In genomic region chr2:140395744-140396231, GRCm38 (mm10) we compare ENCODE assay signal across 8 mouse cellular contexts. TPM values are rescaled to one million over a fixed set of nuclear protein-coding genes. Genes with fewer than 3 reads are reported as not detected.
DNase-seq lines count a peak whose midpoint lies in the region; ATAC-seq and TF ChIP-seq lines count a peak whose summit lies in the region.

No protein-coding gene starts in this region.

- TF ChIP-seq EP300 in stomach, postnatal 0 days (optimal IDR thresholded peaks at IDR 0.05), result no peak

- H3K4me2 ChIP-seq in limb, embryonic 11.5 days (ENCODE audit: low read depth, severe bottlenecking), result peak overlapping the region; percentile 75
- H3K4me2 ChIP-seq in midbrain, embryonic 13.5 days (replicated peaks), result peak overlapping the region; percentile 93
- peak overlapping the region; percentile 92 for H3K4me2 ChIP-seq in stomach, postnatal 0 days (replicated peaks; ENCODE audit: low read depth)

- 0 out of 2 replicates have a peak, but pooled peaks cover 2% of the 10 kb centered on the region for H3K27me3 ChIP-seq in limb, embryonic 11.5 days (ENCODE audit: control insufficient read depth, insufficient read depth, low read length)
- H3K27me3 ChIP-seq in midbrain, embryonic 13.5 days, result 0 out of 2 replicates have a peak, but pooled peaks cover 3% of the 10 kb centered on the region
- no peaks in the 10 kb centered on the region for H3K27me3 ChIP-seq in stomach, postnatal 0 days (ENCODE audit: control insufficient read depth, insufficient read depth, low read length)

- peak; percentile 9 to 19 for DNase-seq in lung, adult 18-20 months
- DNase-seq in lung, postnatal 25 days (ENCODE audit: low spot score), result no peak
- DNase-seq in embryo, embryonic 10.5 days (ENCODE audit: low spot score), result peak; percentile 58
- DNase-seq in gastrocnemius, postnatal 4 days (ENCODE audit: low spot score in 2 of 2), result peak; percentile 21 to 32
- peak; percentile 54 for DNase-seq in kidney, adult 18-20 months
- DNase-seq in limb, embryonic 11.5 days (ENCODE audit: low spot score), result peak; percentile 70
- DNase-seq in stomach, postnatal 0 days (ENCODE audit: low spot score), result peak; percentile 65

- no peaks in the 10 kb centered on the region for H3K36me3 ChIP-seq in limb, embryonic 11.5 days (ENCODE audit: control insufficient read depth, insufficient read depth, low read length)
- no peaks in the 10 kb centered on the region for H3K36me3 ChIP-seq in midbrain, embryonic 13.5 days
- no peaks in the 10 kb centered on the region for H3K36me3 ChIP-seq in stomach, postnatal 0 days (ENCODE audit: control insufficient read depth, insufficient read depth, low read length)

- no peak overlapping the region for H3K27ac ChIP-seq in limb, embryonic 11.5 days (replicated peaks; ENCODE audit: low read depth, low read length)
- peak overlapping the region; percentile 78 for H3K27ac ChIP-seq in midbrain, embryonic 13.5 days
- H3K27ac ChIP-seq in stomach, postnatal 0 days (replicated peaks), result no peak overlapping the region

- no peak for TF ChIP-seq CTCF in stomach, postnatal 0 days (IDR thresholded peaks at IDR 0.05; ENCODE audit: low read depth)

- peak; percentile 61 for ATAC-seq in limb, embryonic 11.5 days (ENCODE audit: insufficient number of reproducible peaks, low FRiP score, low TSS enrichment, low read depth)
- ATAC-seq in midbrain, embryonic 13.5 days, result peak; percentile 77
- ATAC-seq in stomach, postnatal 0 days (ENCODE audit: low FRiP score, low TSS enrichment), result peak; percentile 76

- H3K9ac ChIP-seq in limb, embryonic 11.5 days (ENCODE audit: low read length), result peak overlapping the region; percentile 51
- H3K9ac ChIP-seq in midbrain, embryonic 13.5 days (replicated peaks), result peak overlapping the region; percentile 79
- H3K9ac ChIP-seq in stomach, postnatal 0 days (ENCODE audit: low read length), result peak overlapping the region; percentile 68

- H3K4me1 ChIP-seq in limb, embryonic 11.5 days (ENCODE audit: control insufficient read depth, insufficient read depth, low read length), result 0 out of 2 replicates have a peak, but pooled peaks cover 3% of the 10 kb centered on the region
- peaks cover 11% of the 10 kb centered on the region for H3K4me1 ChIP-seq in midbrain, embryonic 13.5 days (replicated peaks)
- no peaks in the 10 kb centered on the region for H3K4me1 ChIP-seq in stomach, postnatal 0 days (replicated peaks; ENCODE audit: control insufficient read depth, insufficient read depth)

- under 1% methylated on average over 32 of the region's 58 CpGs for WGBS in limb, embryonic 11.5 days
- WGBS in midbrain, embryonic 13.5 days, result 2% methylated on average over 12 of the region's 58 CpGs
- WGBS in stomach, postnatal 0 days, result under 1% methylated on average over 14 of the region's 58 CpGs

- peak overlapping the region; percentile 66 for H3K4me3 ChIP-seq in limb, embryonic 11.5 days (ENCODE audit: low read depth, low read length)
- H3K4me3 ChIP-seq in midbrain, embryonic 13.5 days (replicated peaks), result peak overlapping the region; percentile 87
- H3K4me3 ChIP-seq in stomach, postnatal 0 days (ENCODE audit: low read depth, low read length), result peak overlapping the region; percentile 69

- H3K9me3 ChIP-seq in limb, embryonic 11.5 days (ENCODE audit: control insufficient read depth, low read length), result no peaks in the 10 kb centered on the region
- no peaks in the 10 kb centered on the region for H3K9me3 ChIP-seq in midbrain, embryonic 13.5 days
- H3K9me3 ChIP-seq in stomach, postnatal 0 days (ENCODE audit: control insufficient read depth, low read length), result no peaks in the 10 kb centered on the region

RNA-seq across cellular contexts. Expression of gene Macrod2, which starts 0.7 kb away (rescaled TPM):
- 10 to 100 TPM; 17.3 to 17.4 TPM for total RNA-seq in gastrocnemius, postnatal 4 days (2021)
- polyA plus RNA-seq in limb, embryonic 11.5 days (2014; fragmentation: Nextera tagmentation; extraction: Ambion mirVana), result 42.1 and 44.5 TPM in 2 replicates
- 74.8 and 75.4 TPM in 2 replicates for polyA plus RNA-seq in midbrain, embryonic 13.5 days (2015; fragmentation: Nextera tagmentation; extraction: Ambion mirVana)
- 28.5 and 31.9 TPM in 2 replicates for polyA plus RNA-seq in stomach, postnatal 0 days (2015; fragmentation: Nextera tagmentation; extraction: Ambion mirVana)

RNA-seq across cellular contexts. Expression of gene Sel1l2, which starts 6.3 kb away (rescaled TPM):
- total RNA-seq in gastrocnemius, postnatal 4 days (2021), result not detected
- polyA plus RNA-seq in limb, embryonic 11.5 days (2014; fragmentation: Nextera tagmentation; extraction: Ambion mirVana), result not detected in 2 replicates
- not detected in 2 replicates for polyA plus RNA-seq in midbrain, embryonic 13.5 days (2015; fragmentation: Nextera tagmentation; extraction: Ambion mirVana)
- polyA plus RNA-seq in stomach, postnatal 0 days (2015; fragmentation: Nextera tagmentation; extraction: Ambion mirVana), result not detected in 2 replicates
